Mouse (Mus musculus): ENCODE results near the gene Plod2. TPM values are rescaled to one million over a fixed set of nuclear protein-coding genes. Genes with fewer than 3 reads are reported as not detected.

The Plod2 gene
- polyA plus RNA-seq, 1 experiment: 79.7 TPM

GRCm38 (mm10) chr9:92560840-92561547, 19.0 kb downstream of the Plod2 start:
- no peaks in the 10 kb centered on the region; the same call in 1 of the 2 replicates for H3K9me3 ChIP-seq (replicated peaks; ENCODE audit: control insufficient read depth, insufficient read depth, low read length, poor library complexity, severe bottlenecking)
- no peak overlapping the region for H3K4me3 ChIP-seq (ENCODE audit: low read depth, low read length)
- no peaks in the 10 kb centered on the region for H3K36me3 ChIP-seq (ENCODE audit: control insufficient read depth, insufficient read depth, low read length, poor library complexity, severe bottlenecking)
- no peak overlapping the region for H3K27ac ChIP-seq (ENCODE audit: insufficient read depth, low read length)
- no peak overlapping the region for H3K9ac ChIP-seq (ENCODE audit: low read depth, poor library complexity, severe bottlenecking)
- no peak for TF ChIP-seq EP300 (IDR thresholded peaks at IDR 0.05; ENCODE audit: insufficient read depth, low read depth, low read length)
- no peak for TF ChIP-seq POLR2A (IDR thresholded peaks at IDR 0.05; ENCODE audit: insufficient read depth, low read length)
- TF ChIP-seq CTCF (IDR thresholded peaks at IDR 0.05; ENCODE audit: low read depth, low read length): no peak
- H3K4me1 ChIP-seq (ENCODE audit: control insufficient read depth, insufficient read depth, low read length): no peaks in the 10 kb centered on the region
- no peaks in the 10 kb centered on the region for H3K27me3 ChIP-seq (ENCODE audit: control insufficient read depth, insufficient read depth, low read length, poor library complexity, severe bottlenecking)

- Histone ChIP-seq H3K36me3 (ENCODE audit: control insufficient read depth, insufficient read depth, low read length, poor library complexity, severe bottlenecking) (no peaks in the 10 kb centered on the region), H3K4me1 (ENCODE audit: control insufficient read depth, insufficient read depth, low read length) (no peaks in the 10 kb centered on the region), H3K9me3 (replicated peaks; ENCODE audit: control insufficient read depth, insufficient read depth, low read length, poor library complexity, severe bottlenecking) (no peaks in the 10 kb centered on the region; the same call in 1 of the 2 replicates), H3K27ac (ENCODE audit: insufficient read depth, low read length) (no peak overlapping the region), H3K4me3 (ENCODE audit: low read depth, low read length) (no peak overlapping the region), H3K9ac (ENCODE audit: low read depth, poor library complexity, severe bottlenecking) (no peak overlapping the region), H3K27me3 (ENCODE audit: control insufficient read depth, insufficient read depth, low read length, poor library complexity, severe bottlenecking) (no peaks in the 10 kb centered on the region)
- no peak for TF ChIP-seq CTCF (IDR thresholded peaks at IDR 0.05; ENCODE audit: low read depth, low read length)
- TF ChIP-seq EP300 (IDR thresholded peaks at IDR 0.05; ENCODE audit: insufficient read depth, low read depth, low read length): no peak
- no peak for TF ChIP-seq POLR2A (IDR thresholded peaks at IDR 0.05; ENCODE audit: insufficient read depth, low read length)
Observed at GRCm38 (mm10) chr9:92562416-92562815, 20.4 kb downstream of the Plod2 start.

DNA sequence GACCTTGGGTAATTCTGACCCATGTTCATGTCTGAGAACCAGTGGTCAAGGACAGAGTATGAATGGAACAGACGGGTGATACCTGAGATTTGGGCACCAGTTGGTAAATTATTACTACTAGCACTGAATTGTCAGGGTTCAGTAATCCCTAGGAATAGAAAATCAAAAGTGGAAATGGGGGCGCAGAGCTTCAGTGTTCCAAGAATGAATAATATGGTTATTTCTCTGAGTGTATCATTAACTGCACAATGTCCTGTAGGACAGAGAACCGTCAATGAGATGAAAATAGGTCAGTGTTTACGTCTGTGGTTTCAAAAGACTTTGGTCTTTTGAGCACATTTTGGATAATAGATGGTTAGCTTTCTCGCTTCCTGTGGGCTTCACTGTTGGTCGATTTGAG, 21.3 kb downstream of the Plod2 start:
- no peaks in the 10 kb centered on the region; the same call in 1 of the 2 replicates for H3K9me3 ChIP-seq (replicated peaks; ENCODE audit: control insufficient read depth, insufficient read depth, low read length, poor library complexity, severe bottlenecking)
- H3K4me3 ChIP-seq (ENCODE audit: low read depth, low read length): no peak overlapping the region
- TF ChIP-seq CTCF (IDR thresholded peaks at IDR 0.05; ENCODE audit: low read depth, low read length): no peak
- TF ChIP-seq EP300 (IDR thresholded peaks at IDR 0.05; ENCODE audit: insufficient read depth, low read depth, low read length): no peak
- TF ChIP-seq POLR2A (IDR thresholded peaks at IDR 0.05; ENCODE audit: insufficient read depth, low read length): no peak
- H3K4me1 ChIP-seq (ENCODE audit: control insufficient read depth, insufficient read depth, low read length): no peaks in the 10 kb centered on the region
- H3K9ac ChIP-seq (ENCODE audit: low read depth, poor library complexity, severe bottlenecking): no peak overlapping the region
- no peak overlapping the region for H3K27ac ChIP-seq (ENCODE audit: insufficient read depth, low read length)
- no peaks in the 10 kb centered on the region for H3K36me3 ChIP-seq (ENCODE audit: control insufficient read depth, insufficient read depth, low read length, poor library complexity, severe bottlenecking)
- H3K27me3 ChIP-seq (ENCODE audit: control insufficient read depth, insufficient read depth, low read length, poor library complexity, severe bottlenecking): no peaks in the 10 kb centered on the region

GRCm38 (mm10) chr9:92564391-92564790, 22.4 kb downstream of the Plod2 start:
- Histone ChIP-seq H3K27me3 (ENCODE audit: control insufficient read depth, insufficient read depth, low read length, poor library complexity, severe bottlenecking) (no peaks in the 10 kb centered on the region), H3K4me3 (ENCODE audit: low read depth, low read length) (no peak overlapping the region), H3K27ac (ENCODE audit: insufficient read depth, low read length) (no peak overlapping the region), H3K9ac (ENCODE audit: low read depth, poor library complexity, severe bottlenecking) (no peak overlapping the region), H3K9me3 (replicated peaks; ENCODE audit: control insufficient read depth, insufficient read depth, low read length, poor library complexity, severe bottlenecking) (no peaks in the 10 kb centered on the region), H3K36me3 (ENCODE audit: control insufficient read depth, insufficient read depth, low read length, poor library complexity, severe bottlenecking) (no peaks in the 10 kb centered on the region), H3K4me1 (ENCODE audit: control insufficient read depth, insufficient read depth, low read length) (no peaks in the 10 kb centered on the region)
- TF ChIP-seq POLR2A (IDR thresholded peaks at IDR 0.05; ENCODE audit: insufficient read depth, low read length): no peak
- TF ChIP-seq CTCF (IDR thresholded peaks at IDR 0.05; ENCODE audit: low read depth, low read length): no peak
- no peak for TF ChIP-seq EP300 (IDR thresholded peaks at IDR 0.05; ENCODE audit: insufficient read depth, low read depth, low read length)

DNA sequence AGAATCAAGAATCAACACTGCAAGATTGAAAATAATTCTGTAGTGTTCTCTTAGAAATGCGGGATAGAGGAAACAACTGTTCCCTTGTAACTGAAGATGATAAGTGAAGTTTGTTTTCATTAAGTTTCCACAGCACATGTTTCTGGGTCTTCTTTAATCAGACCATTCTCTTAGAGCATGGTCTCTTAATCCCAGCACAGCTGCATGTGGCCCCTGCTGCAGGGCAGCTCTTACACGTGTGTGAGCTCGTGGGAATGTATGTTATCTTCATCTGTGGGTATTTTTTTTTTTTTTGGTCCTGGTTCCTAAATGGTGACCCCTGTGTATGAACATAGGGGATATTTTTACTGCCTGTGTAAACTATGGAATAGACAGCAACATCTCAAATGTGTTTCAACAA, 24.2 kb downstream of the Plod2 start:
- no peaks in the 10 kb centered on the region for H3K4me1 ChIP-seq (ENCODE audit: control insufficient read depth, insufficient read depth, low read length)
- H3K9me3 ChIP-seq (replicated peaks; ENCODE audit: control insufficient read depth, insufficient read depth, low read length, poor library complexity, severe bottlenecking): no peaks in the 10 kb centered on the region
- H3K27me3 ChIP-seq (ENCODE audit: control insufficient read depth, insufficient read depth, low read length, poor library complexity, severe bottlenecking): no peaks in the 10 kb centered on the region
- H3K4me3 ChIP-seq (ENCODE audit: low read depth, low read length): no peak overlapping the region
- no peaks in the 10 kb centered on the region for H3K36me3 ChIP-seq (ENCODE audit: control insufficient read depth, insufficient read depth, low read length, poor library complexity, severe bottlenecking)
- H3K9ac ChIP-seq (ENCODE audit: low read depth, poor library complexity, severe bottlenecking): no peak overlapping the region
- TF ChIP-seq EP300 (IDR thresholded peaks at IDR 0.05; ENCODE audit: insufficient read depth, low read depth, low read length): no peak
- no peak for TF ChIP-seq CTCF (IDR thresholded peaks at IDR 0.05; ENCODE audit: low read depth, low read length)
- TF ChIP-seq POLR2A (IDR thresholded peaks at IDR 0.05; ENCODE audit: insufficient read depth, low read length): no peak
- no peak overlapping the region for H3K27ac ChIP-seq (ENCODE audit: insufficient read depth, low read length)

DNA sequence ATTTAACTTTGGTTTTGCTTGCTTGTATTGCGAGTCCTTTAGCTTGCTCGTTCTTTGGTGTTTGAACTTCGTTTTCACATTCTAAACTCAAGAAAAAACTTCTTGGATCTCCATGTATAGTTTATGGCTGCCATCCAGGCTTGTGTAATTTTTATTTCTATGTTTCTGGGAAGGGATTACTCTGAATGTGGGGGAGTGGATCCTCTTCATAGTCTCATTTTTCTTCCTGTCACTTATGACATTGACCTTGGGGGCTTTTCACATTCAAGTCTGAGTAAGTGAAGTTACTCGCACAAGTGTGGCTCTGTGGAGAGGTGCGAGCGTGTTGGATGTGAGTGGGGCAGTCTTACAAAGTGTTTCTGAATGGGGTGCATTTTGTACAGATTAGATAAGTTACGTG, 25.5 kb downstream of the Plod2 start:
- H3K36me3 ChIP-seq (ENCODE audit: control insufficient read depth, insufficient read depth, low read length, poor library complexity, severe bottlenecking): no peaks in the 10 kb centered on the region
- no peaks in the 10 kb centered on the region for H3K4me1 ChIP-seq (ENCODE audit: control insufficient read depth, insufficient read depth, low read length)
- no peak for TF ChIP-seq CTCF (IDR thresholded peaks at IDR 0.05; ENCODE audit: low read depth, low read length)
- TF ChIP-seq EP300 (IDR thresholded peaks at IDR 0.05; ENCODE audit: insufficient read depth, low read depth, low read length): no peak
- no peak for TF ChIP-seq POLR2A (IDR thresholded peaks at IDR 0.05; ENCODE audit: insufficient read depth, low read length)
- H3K9me3 ChIP-seq (replicated peaks; ENCODE audit: control insufficient read depth, insufficient read depth, low read length, poor library complexity, severe bottlenecking): no peaks in the 10 kb centered on the region
- H3K4me3 ChIP-seq (ENCODE audit: low read depth, low read length): no peak overlapping the region
- H3K9ac ChIP-seq (ENCODE audit: low read depth, poor library complexity, severe bottlenecking): no peak overlapping the region
- no peak overlapping the region for H3K27ac ChIP-seq (ENCODE audit: insufficient read depth, low read length)
- no peaks in the 10 kb centered on the region for H3K27me3 ChIP-seq (ENCODE audit: control insufficient read depth, insufficient read depth, low read length, poor library complexity, severe bottlenecking)
